In genomic region chr11:116347955-116348354, GRCm38 (mm10) we compare ENCODE assay signal across 30 mouse cellular contexts. TPM values are rescaled to one million over a fixed set of nuclear protein-coding genes. Genes with fewer than 3 reads are reported as not detected.
DNase-seq lines count a peak whose midpoint lies in the region; ATAC-seq lines count a peak whose summit lies in the region.
"Had no signal": no experiment of that assay in that cellular context is flagged by ENCODE, and none has a peak within 500 bp of the region (broad histone marks: within the 10 kb centered on the region; RNA-seq: fewer than 3 reads in every experiment).

No protein-coding gene starts in this region.

- no peaks in the 10 kb centered on the region for H3K27me3 ChIP-seq in forebrain, embryonic 13.5 days
- H3K27me3 ChIP-seq in forebrain, embryonic 16.5 days (replicated peaks; ENCODE audit: control insufficient read depth, insufficient read depth, low read length), result no peaks in the 10 kb centered on the region
- no peaks in the 10 kb centered on the region for H3K27me3 ChIP-seq in heart, embryonic 15.5 days
- H3K27me3 ChIP-seq: limb, embryonic 15.5 days; midbrain, embryonic 12.5 days; neural tube, embryonic 12.5 days; Patski had no signal

- ATAC-seq in forebrain, embryonic 13.5 days, result no peak
- ATAC-seq in forebrain, embryonic 16.5 days, result no peak
- peak; percentile 34; the same call in 1 of the 2 replicates for ATAC-seq in heart, embryonic 15.5 days (replicated peaks; ENCODE audit: insufficient number of reproducible peaks, insufficient read depth, low FRiP score, low read depth)
- ATAC-seq: forebrain, embryonic 14.5 days; intestine, postnatal 0 days; lung, postnatal 0 days; Patski had no signal

- H3K9me3 ChIP-seq in forebrain, embryonic 13.5 days (replicated peaks), result no peaks in the 10 kb centered on the region
- H3K9me3 ChIP-seq in forebrain, embryonic 16.5 days (ENCODE audit: control insufficient read depth, low read length), result no peaks in the 10 kb centered on the region
- H3K9me3 ChIP-seq in heart, embryonic 15.5 days (replicated peaks), result no peaks in the 10 kb centered on the region
- H3K9me3 ChIP-seq: limb, embryonic 15.5 days; liver, embryonic 13.5 days; megakaryocyte, embryonic 14.5 days; midbrain, embryonic 12.5 days; neural tube, embryonic 12.5 days had no signal

- H3K4me3 ChIP-seq in forebrain, embryonic 13.5 days, result no peak overlapping the region
- no peak overlapping the region for H3K4me3 ChIP-seq in forebrain, embryonic 16.5 days (replicated peaks; ENCODE audit: low read length)
- no peak overlapping the region for H3K4me3 ChIP-seq in heart, embryonic 15.5 days
- H3K4me3 ChIP-seq: layer of hippocampus, adult 2 months; left cerebral cortex, adult 2 months; limb, embryonic 15.5 days; liver, embryonic 13.5 days; megakaryocyte, embryonic 14.5 days; midbrain, embryonic 12.5 days; myocyte; neural tube, embryonic 12.5 days had no signal

- no peak overlapping the region for H3K4me2 ChIP-seq in forebrain, embryonic 13.5 days
- H3K4me2 ChIP-seq in forebrain, embryonic 16.5 days (ENCODE audit: low read length), result no peak overlapping the region
- no peak overlapping the region for H3K4me2 ChIP-seq in heart, embryonic 15.5 days
- H3K4me2 ChIP-seq: limb, embryonic 15.5 days; liver, embryonic 13.5 days; midbrain, embryonic 12.5 days; neural tube, embryonic 12.5 days had no signal

- no peak overlapping the region for H3K27ac ChIP-seq in forebrain, embryonic 13.5 days
- no peak overlapping the region for H3K27ac ChIP-seq in forebrain, embryonic 16.5 days (ENCODE audit: low read length)
- H3K27ac ChIP-seq in heart, embryonic 15.5 days, result no peak overlapping the region
- H3K27ac ChIP-seq: layer of hippocampus, adult 2 months; left cerebral cortex, adult 2 months; limb, embryonic 15.5 days; liver, embryonic 13.5 days; midbrain, embryonic 12.5 days; neural tube, embryonic 12.5 days had no signal

- WGBS in forebrain, embryonic 13.5 days, result 85% methylated on average over 5 of the region's 5 CpGs
- 80% methylated on average over 5 of the region's 5 CpGs for WGBS in forebrain, embryonic 16.5 days
- 32% methylated on average over 5 of the region's 5 CpGs for WGBS in heart, embryonic 15.5 days

- peaks cover 85% of the 10 kb centered on the region for H3K36me3 ChIP-seq in forebrain, embryonic 13.5 days (ENCODE audit: poor library complexity, severe bottlenecking)
- H3K36me3 ChIP-seq in forebrain, embryonic 16.5 days (ENCODE audit: control insufficient read depth, insufficient read depth), result peaks cover 13% of the 10 kb centered on the region
- H3K36me3 ChIP-seq in heart, embryonic 15.5 days, result no peaks in the 10 kb centered on the region
- H3K36me3 ChIP-seq: liver, embryonic 13.5 days had no signal

- H3K9ac ChIP-seq in forebrain, embryonic 13.5 days, result 0 out of 2 replicates have a peak overlapping the region, but pooled peaks have one; percentile 21
- no peak overlapping the region for H3K9ac ChIP-seq in forebrain, embryonic 16.5 days (replicated peaks; ENCODE audit: low read depth, low read length)
- no peak overlapping the region for H3K9ac ChIP-seq in heart, embryonic 15.5 days
- H3K9ac ChIP-seq: limb, embryonic 15.5 days; liver, embryonic 13.5 days; midbrain, embryonic 12.5 days; neural tube, embryonic 12.5 days had no signal

- intact Hi-C loops in heart, postnatal 36 days (cut with DNase I), result no loop called here

- no peaks in the 10 kb centered on the region for H3K4me1 ChIP-seq in forebrain, embryonic 13.5 days
- no peaks in the 10 kb centered on the region for H3K4me1 ChIP-seq in forebrain, embryonic 16.5 days (replicated peaks; ENCODE audit: control insufficient read depth, insufficient read depth, low read length)
- H3K4me1 ChIP-seq in heart, embryonic 15.5 days (replicated peaks), result no peaks in the 10 kb centered on the region
- H3K4me1 ChIP-seq: limb, embryonic 15.5 days; liver, embryonic 13.5 days; neural tube, embryonic 12.5 days had no signal

- no peak for DNase-seq in heart, postnatal 36 days
- peak; percentile 64 for DNase-seq in 3134 (ENCODE audit: extremely low read depth, insufficient read length, low spot score)
- peak; percentile 72 for DNase-seq in gastrocnemius, postnatal 25 days
- DNase-seq in urinary bladder, postnatal 10 days (ENCODE audit: low spot score), result no peak
- DNase-seq: adrenal gland, postnatal 10 days; cerebellum, adult 11 months; cerebellum, adult 9-10 months; kidney, adult 9 months; kidney, postnatal 14 days; liver, embryonic 13.5 days; lung, adult 18-20 months; lung, postnatal 4 days; right cerebral cortex, postnatal 4 days; thymus, adult 2 months; thymus, postnatal 36 days had no signal

RNA-seq across cellular contexts. Expression of gene Foxj1, which starts 12.8 kb away (rescaled TPM):
- polyA plus RNA-seq in forebrain, embryonic 13.5 days (2015; fragmentation: Nextera tagmentation; extraction: Ambion mirVana), result 8.1 and 10.6 TPM in 2 replicates
- 6.6 and 7.0 TPM in 2 replicates for polyA plus RNA-seq in forebrain, embryonic 16.5 days (2015; fragmentation: Nextera tagmentation; extraction: Ambion mirVana)
- polyA plus RNA-seq in heart, embryonic 15.5 days (2015; fragmentation: Nextera tagmentation; extraction: Ambion mirVana), result 0.89 and 2.6 TPM in 2 replicates
- not detected for total RNA-seq in heart, postnatal 36 days (2021)
- total RNA-seq in gastrocnemius, postnatal 25 days (2021), result under 1 TPM in 1 of 2 experiments, not detected in 1; 0.27 TPM
- total RNA-seq: common myeloid progenitor, adult 5-6 weeks had no signal

RNA-seq across cellular contexts. Expression of gene Exoc7, which starts 40.9 kb away (rescaled TPM):
- polyA plus RNA-seq in forebrain, embryonic 13.5 days (2015; fragmentation: Nextera tagmentation; extraction: Ambion mirVana), result 88.9 and 89.2 TPM in 2 replicates
- polyA plus RNA-seq in forebrain, embryonic 16.5 days (2015; fragmentation: Nextera tagmentation; extraction: Ambion mirVana), result 114 and 116 TPM in 2 replicates
- 45.2 and 58.2 TPM in 2 replicates for polyA plus RNA-seq in heart, embryonic 15.5 days (2015; fragmentation: Nextera tagmentation; extraction: Ambion mirVana)
- total RNA-seq in heart, postnatal 36 days (2021), result 10 to 100 TPM; 56.4 to 60.9 TPM
- 10 to 100 TPM; 66.5 to 69.1 TPM for total RNA-seq in gastrocnemius, postnatal 25 days (2021)

Comparison
In these comparisons a context has a peak if more than half of its experiments do, and no peak if none do; other contexts are left out.
1. DNase-seq: peak in 3134 (single experiment) and gastrocnemius, postnatal 25 days (single experiment); none in heart, postnatal 36 days (0 of 2) and urinary bladder, postnatal 10 days (single experiment).